Mouse (Mus musculus) spleen, postnatal 36 days (tissue): ENCODE results near the gene Akr1d1.

Source experiments
- DNase-seq, 2 experiments: peaks; one replicate each; pipeline ENCODE4 v3.0.0; 2022; ENCODE audit warnings: low spot score in 2 of 2, mixed read lengths in 1 of 2

The Akr1d1 gene

GRCm38 (mm10) chr6:37529940-37530339, at the start of gene Akr1d1:
Akr1d1 (plus strand) TSS chr6:37530173.
- no peak for DNase-seq

DNA sequence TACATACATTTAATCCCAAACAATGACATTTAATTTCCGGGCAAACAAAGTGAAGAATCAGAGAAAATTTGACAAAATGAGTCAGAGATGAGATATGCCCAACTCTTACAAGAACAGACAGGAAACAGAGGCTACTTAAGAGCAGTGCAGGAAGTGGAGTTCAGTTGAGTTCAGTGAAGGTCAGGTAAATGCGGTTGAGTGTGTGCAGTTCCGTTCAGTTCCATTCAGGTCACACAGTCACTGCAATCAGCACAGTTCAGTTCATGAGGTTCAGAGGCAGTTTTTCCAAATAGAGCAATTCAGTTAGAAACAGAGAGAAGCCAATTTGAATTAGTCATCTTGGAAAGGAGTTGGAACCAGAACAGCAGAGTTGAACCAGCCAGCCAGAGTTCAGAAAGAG, 48.8 kb upstream of the Akr1d1 start:
- no peak for DNase-seq

GRCm38 (mm10) chr6:37483262-37483661, 46.7 kb upstream of the Akr1d1 start:
- DNase-seq, result no peak

DNA sequence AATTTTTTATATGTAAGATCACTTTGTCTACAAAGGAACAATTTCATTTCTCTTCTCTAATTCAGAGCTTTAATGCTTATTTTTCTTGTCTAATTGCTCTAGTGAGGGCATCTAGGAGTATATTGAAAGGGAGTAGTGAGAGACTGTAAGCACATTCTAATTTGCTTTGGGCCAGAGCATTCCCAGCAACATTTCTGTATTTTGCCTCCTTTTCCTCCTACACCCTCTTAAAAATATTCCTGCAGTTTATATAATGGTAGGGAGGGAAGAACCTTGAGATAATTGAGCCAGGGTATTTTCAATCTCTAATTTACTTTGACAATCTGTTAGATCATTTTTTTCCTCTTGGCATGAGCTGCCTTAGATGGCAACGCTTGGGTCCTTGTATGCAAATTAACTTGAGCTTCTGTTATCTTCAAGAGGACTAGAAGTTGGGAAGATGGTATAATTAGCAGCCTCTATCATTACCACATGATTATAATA, 45.3 kb upstream of the Akr1d1 start:
- DNase-seq, result no peak

DNA sequence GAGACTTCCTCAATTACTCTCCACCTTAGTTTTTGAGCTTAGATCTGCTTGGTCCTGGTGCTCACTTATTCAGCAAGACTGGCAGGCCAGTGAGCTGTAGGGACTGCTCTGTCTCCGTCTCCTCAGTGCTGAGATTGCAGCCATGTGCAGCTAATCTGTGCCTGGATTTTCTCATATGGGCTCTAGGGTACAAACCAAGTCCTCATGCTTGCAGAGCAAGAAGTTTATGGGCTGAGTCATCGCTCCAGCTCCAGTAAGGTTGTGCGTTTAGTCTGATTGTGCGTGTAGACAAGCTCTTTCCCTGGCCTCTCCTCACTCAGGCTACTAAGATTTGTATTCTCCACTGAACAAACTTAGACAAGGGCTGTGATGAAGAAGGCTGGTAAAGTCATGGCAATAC, 43.5 kb upstream of the Akr1d1 start:
- DNase-seq, result no peak

- DNase-seq, result no peak
These were observed 37.7 kb upstream of the Akr1d1 start for GRCm38 (mm10) chr6:37492241-37492640.

DNA sequence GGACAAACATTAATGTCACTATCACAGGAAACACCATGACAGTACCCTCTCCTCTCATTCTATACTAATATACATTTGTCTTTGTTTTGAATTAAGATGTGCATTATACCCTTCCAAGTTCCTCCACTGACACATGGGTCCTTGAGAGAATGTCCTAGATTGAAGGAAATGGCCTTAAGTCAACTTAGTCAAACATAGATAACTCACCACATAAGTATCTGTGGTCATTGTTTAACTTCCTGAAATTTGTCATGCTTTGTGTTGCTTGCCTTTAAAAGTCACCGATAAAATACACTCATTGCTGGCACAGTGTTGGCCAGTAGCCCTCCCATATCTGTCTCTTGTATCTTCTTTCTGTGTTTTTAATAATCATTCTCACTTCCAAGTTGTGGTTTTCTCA, 35.0 kb upstream of the Akr1d1 start:
- no peak for DNase-seq

DNA sequence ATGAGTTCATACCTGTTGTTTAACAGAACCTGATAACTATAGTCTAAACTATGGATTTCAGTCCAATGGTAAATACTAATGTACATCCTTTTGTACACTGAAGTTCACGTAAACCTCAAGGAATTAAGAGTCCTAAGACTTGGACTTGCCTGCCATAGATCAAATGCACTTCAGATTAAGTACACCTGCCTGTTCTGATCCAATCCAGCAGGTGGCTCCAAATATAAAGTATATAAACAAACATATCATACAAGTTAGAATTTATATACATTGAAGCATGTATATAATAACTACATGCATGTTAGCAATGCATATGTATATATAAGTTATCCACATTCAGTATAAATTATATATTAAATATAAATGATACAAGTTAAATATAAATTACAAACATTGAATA, 33.1 kb upstream of the Akr1d1 start:
- no peak for DNase-seq

- no peak for DNase-seq
These were observed 24.4 kb upstream of the Akr1d1 start for GRCm38 (mm10) chr6:37505588-37505987.

DNA sequence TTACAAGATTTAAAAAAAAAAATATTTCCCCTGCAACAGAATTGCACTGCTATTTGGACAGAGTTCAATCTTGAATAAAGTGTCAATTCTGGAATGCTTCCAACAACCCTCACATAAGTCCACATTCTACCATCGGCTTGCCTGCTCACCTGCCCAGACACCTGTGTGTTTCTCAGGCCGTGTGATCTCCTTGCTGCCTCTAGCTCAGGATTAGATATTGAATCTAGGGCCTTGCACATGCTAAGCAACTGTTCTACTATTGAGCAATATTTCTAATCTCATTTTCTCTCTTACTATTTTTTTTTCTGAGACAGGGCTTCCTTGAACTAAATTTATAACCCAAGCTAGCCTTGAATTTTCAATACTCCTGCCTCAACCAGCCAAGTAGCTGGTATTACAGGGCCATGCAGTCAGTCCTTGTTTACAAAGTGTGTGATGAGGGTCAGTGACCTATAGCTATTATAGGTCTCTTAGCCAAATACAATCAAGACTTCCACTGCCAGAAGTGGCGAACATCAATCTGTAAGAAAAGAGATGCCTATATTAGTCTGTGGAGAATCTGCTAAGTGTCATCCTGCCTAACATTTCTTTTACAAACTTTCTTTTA, 23.0 kb upstream of the Akr1d1 start:
- no peak for DNase-seq

GRCm38 (mm10) chr6:37510786-37511185, 19.2 kb upstream of the Akr1d1 start:
- DNase-seq, result no peak

GRCm38 (mm10) chr6:37520631-37521375, 9.2 kb upstream of the Akr1d1 start:
- DNase-seq, result no peak

GRCm38 (mm10) chr6:37532036-37532435, 2.1 kb downstream of the Akr1d1 start:
- no peak for DNase-seq

DNA sequence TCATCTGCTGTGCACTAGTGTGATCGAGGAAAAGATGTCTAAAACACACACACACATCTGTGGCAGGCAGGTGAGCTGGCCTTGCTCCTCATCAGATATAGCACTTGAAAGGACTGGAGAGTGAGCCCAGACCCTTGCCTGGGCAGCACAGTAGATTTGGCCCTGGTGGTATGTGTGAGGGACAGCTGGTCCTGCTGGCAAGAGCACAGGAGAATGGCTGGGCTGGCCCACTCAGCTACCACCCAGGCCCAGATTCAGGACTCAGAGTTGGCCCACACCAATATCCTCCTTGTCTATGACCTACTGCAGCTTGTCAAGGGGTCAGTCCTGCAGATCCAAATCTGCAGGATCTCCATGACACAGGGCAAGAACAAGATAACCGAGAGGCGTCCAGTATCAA, 6.9 kb downstream of the Akr1d1 start:
- DNase-seq, result no peak

GRCm38 (mm10) chr6:37537801-37538200, 7.8 kb downstream of the Akr1d1 start:
- DNase-seq, result no peak

- DNase-seq, result no peak
These were observed 8.8 kb downstream of the Akr1d1 start for GRCm38 (mm10) chr6:37538792-37539191.

GRCm38 (mm10) chr6:37539403-37539802, 9.4 kb downstream of the Akr1d1 start:
- no peak for DNase-seq

GRCm38 (mm10) chr6:37540113-37540512, 10.1 kb downstream of the Akr1d1 start:
- DNase-seq, result no peak

DNA sequence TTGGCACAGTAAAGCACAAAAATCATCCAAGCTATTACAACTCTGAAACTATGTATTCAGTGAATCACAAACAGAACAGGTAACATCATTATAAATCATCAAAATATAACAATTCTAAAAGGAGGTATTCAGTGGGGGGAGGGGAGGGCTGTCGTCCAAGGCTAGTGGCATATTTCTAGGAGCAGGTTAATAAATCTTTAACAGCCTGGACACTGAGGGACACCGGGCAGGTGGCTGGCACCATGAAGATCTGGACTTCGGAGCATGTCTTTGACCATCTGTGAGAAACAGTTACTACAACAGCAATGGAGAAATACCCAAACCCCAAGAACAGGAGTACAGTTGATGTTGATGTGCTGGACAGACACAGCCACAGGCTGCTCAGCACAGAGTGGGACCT, 11.2 kb downstream of the Akr1d1 start:
- no peak for DNase-seq

DNA sequence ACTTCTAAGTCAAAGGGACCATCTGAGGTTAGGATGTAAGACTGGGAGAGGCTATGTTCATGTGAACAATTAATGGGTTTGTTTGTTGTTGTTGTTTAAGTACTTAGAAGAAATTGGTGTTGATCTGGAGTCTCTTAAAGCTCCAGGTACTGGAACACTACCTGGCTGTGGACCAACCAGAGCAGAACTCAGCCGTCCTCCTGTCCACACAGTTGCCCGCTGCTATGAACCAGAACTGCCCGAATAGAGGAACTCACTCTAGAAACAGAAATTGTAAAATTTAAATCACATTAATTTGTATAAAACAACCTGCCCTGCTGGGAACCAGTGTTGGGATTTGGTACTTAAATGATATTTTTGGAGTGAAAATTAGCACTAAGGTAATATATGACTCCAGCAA, 12.2 kb downstream of the Akr1d1 start:
- DNase-seq, result no peak

DNA sequence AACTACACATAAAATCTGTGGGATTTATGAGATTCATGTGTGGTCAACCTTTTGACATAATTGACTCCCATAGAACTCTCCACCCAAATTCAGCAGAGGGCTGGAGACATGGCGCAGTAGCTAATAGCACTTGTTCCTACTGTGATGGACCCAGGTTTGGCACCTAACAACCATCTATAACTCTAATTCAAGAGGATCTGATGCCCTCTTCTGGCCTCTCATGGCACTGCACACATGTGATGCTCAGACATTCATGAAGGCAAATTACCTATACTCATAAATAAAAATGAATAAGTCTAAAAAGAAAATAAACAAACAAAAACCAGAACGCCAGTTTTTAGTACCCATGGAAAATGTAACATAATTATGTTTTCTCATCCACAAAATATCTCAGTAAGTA, 22.8 kb downstream of the Akr1d1 start:
- DNase-seq, result no peak

DNA sequence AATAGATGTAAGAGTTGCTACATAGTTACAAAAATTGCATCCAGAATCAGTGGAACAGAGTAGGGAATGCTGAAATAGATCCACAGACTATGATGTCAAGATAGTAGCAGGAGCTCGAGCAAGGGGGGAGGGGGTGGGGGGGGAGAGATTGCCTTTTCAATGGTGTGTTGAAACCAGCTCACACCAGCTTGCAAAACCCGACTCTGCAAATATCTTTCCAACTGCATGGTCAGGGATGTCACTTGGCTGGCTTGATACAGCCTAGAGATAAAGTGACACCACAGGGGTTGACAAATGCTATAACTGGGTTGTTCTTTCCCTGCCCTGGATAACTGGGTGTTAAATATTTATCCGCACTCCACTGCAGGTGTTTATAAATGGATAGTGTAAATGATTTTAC, 24.0 kb downstream of the Akr1d1 start:
- DNase-seq, result no peak

DNA sequence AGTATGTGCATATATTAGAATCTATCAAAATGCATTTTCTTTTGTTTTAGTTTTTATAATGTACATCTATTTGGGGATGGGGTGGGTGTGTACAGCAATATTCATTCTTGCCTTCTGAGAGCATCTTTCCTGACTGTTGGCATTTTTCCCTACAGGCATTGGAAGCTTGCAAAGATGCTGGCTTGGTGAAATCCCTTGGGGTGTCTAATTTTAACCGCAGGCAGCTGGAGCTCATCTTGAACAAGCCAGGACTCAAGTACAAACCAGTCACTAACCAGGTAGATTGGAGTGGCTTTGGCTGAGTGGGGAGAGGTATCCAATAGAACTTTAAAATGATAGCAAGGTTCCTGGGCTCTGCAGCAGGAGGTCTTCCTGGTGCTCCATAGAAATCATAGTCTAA, 24.4 kb downstream of the Akr1d1 start:
- DNase-seq, result no peak

DNA sequence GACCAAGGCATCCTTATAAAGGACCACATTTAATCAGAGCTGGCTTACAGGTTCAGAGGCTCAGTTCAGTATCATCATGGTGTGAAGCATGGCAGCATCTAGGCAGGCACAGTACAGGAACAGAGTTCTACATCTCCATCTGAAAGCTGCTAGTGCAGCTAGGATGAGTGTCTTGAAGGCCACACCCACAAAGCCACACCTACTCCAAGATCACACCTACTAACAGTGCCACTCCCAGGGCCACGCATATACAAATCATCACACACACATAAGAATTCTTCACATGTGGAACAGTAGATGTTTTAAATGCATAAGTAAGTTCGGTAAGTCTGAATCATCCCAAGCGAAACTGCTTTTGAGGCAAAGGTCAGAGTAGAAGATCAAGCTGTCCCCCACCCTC, 33.9 kb downstream of the Akr1d1 start:
- DNase-seq, result no peak
